Mouse (Mus musculus): ENCODE results near the gene Map4. TPM values are rescaled to one million over a fixed set of nuclear protein-coding genes. Genes with fewer than 3 reads are reported as not detected.

Gene Map4
- polyA plus RNA-seq, 1 experiment = 295 TPM

- Histone ChIP-seq H3K27me3 (ENCODE audit: control insufficient read depth, insufficient read depth, low read length) (no peaks in the 10 kb centered on the region), H3K4me3 (ENCODE audit: control insufficient read depth, low read depth, low read length) (no peak overlapping the region), H3K36me3 (ENCODE audit: control insufficient read depth, insufficient read depth, low read length) (peaks cover 2% of the 10 kb centered on the region; the same call in 1 of the 2 replicates), H3K4me1 (ENCODE audit: control insufficient read depth, insufficient read depth, low read length) (no peaks in the 10 kb centered on the region), H3K27ac (ENCODE audit: control insufficient read depth, insufficient read depth, low read depth, low read length) (no peak overlapping the region)
- TF ChIP-seq POLR2A (IDR thresholded peaks at IDR 0.05; ENCODE audit: control insufficient read depth, low read depth, low read length) = no peak
- TF ChIP-seq CTCF (IDR thresholded peaks at IDR 0.05; ENCODE audit: control insufficient read depth, insufficient read depth, insufficient replicate concordance, low read depth, low read length) = no peak
Measured at GRCm38 (mm10) chr9:110051869-110052661, 120.8 kb downstream of the Map4 start.

GRCm38 (mm10) chr9:110052951-110053304 lies 121.7 kb downstream of the Map4 start:
- TF ChIP-seq CTCF (IDR thresholded peaks at IDR 0.05; ENCODE audit: control insufficient read depth, insufficient read depth, insufficient replicate concordance, low read depth, low read length) (no peak), POLR2A (IDR thresholded peaks at IDR 0.05; ENCODE audit: control insufficient read depth, low read depth, low read length) (no peak)
- Histone ChIP-seq H3K4me1 (ENCODE audit: control insufficient read depth, insufficient read depth, low read length) (no peaks in the 10 kb centered on the region), H3K27ac (ENCODE audit: control insufficient read depth, insufficient read depth, low read depth, low read length) (no peak overlapping the region), H3K4me3 (ENCODE audit: control insufficient read depth, low read depth, low read length) (no peak overlapping the region), H3K27me3 (ENCODE audit: control insufficient read depth, insufficient read depth, low read length) (no peaks in the 10 kb centered on the region), H3K36me3 (ENCODE audit: control insufficient read depth, insufficient read depth, low read length) (peaks cover 2% of the 10 kb centered on the region; the same call in 1 of the 2 replicates)

GRCm38 (mm10) chr9:110053305-110054079 lies 122.2 kb downstream of the Map4 start:
- TF ChIP-seq POLR2A (IDR thresholded peaks at IDR 0.05; ENCODE audit: control insufficient read depth, low read depth, low read length) (no peak), CTCF (IDR thresholded peaks at IDR 0.05; ENCODE audit: control insufficient read depth, insufficient read depth, insufficient replicate concordance, low read depth, low read length) (no peak)
- H3K4me3 ChIP-seq (ENCODE audit: control insufficient read depth, low read depth, low read length) = no peak overlapping the region
- peaks cover 2% of the 10 kb centered on the region; the same call in 1 of the 2 replicates for H3K36me3 ChIP-seq (ENCODE audit: control insufficient read depth, insufficient read depth, low read length)

GRCm38 (mm10) chr9:110054080-110054421 lies 122.8 kb downstream of the Map4 start:
- Histone ChIP-seq H3K4me3 (ENCODE audit: control insufficient read depth, low read depth, low read length) (no peak overlapping the region), H3K4me1 (ENCODE audit: control insufficient read depth, insufficient read depth, low read length) (no peaks in the 10 kb centered on the region), H3K36me3 (ENCODE audit: control insufficient read depth, insufficient read depth, low read length) (peaks cover 2% of the 10 kb centered on the region; the same call in 1 of the 2 replicates), H3K27me3 (ENCODE audit: control insufficient read depth, insufficient read depth, low read length) (no peaks in the 10 kb centered on the region), H3K27ac (ENCODE audit: control insufficient read depth, insufficient read depth, low read depth, low read length) (no peak overlapping the region)
- TF ChIP-seq CTCF (IDR thresholded peaks at IDR 0.05; ENCODE audit: control insufficient read depth, insufficient read depth, insufficient replicate concordance, low read depth, low read length) = no peak
- no peak for TF ChIP-seq POLR2A (IDR thresholded peaks at IDR 0.05; ENCODE audit: control insufficient read depth, low read depth, low read length)

More at GRCm38 (mm10) chr9:110053305-110054079, 122.2 kb downstream of the Map4 start:
- no peak overlapping the region for H3K27ac ChIP-seq (ENCODE audit: control insufficient read depth, insufficient read depth, low read depth, low read length)
- no peaks in the 10 kb centered on the region for H3K4me1 ChIP-seq (ENCODE audit: control insufficient read depth, insufficient read depth, low read length)
- H3K27me3 ChIP-seq (ENCODE audit: control insufficient read depth, insufficient read depth, low read length) = no peaks in the 10 kb centered on the region

- H3K27me3 ChIP-seq (ENCODE audit: control insufficient read depth, insufficient read depth, low read length) = no peaks in the 10 kb centered on the region
- no peak for TF ChIP-seq CTCF (IDR thresholded peaks at IDR 0.05; ENCODE audit: control insufficient read depth, insufficient read depth, insufficient replicate concordance, low read depth, low read length)
- TF ChIP-seq POLR2A (IDR thresholded peaks at IDR 0.05; ENCODE audit: control insufficient read depth, low read depth, low read length) = no peak
- no peak overlapping the region for H3K4me3 ChIP-seq (ENCODE audit: control insufficient read depth, low read depth, low read length)
- no peak overlapping the region for H3K27ac ChIP-seq (ENCODE audit: control insufficient read depth, insufficient read depth, low read depth, low read length)
- no peaks in the 10 kb centered on the region for H3K4me1 ChIP-seq (ENCODE audit: control insufficient read depth, insufficient read depth, low read length)
- H3K36me3 ChIP-seq (ENCODE audit: control insufficient read depth, insufficient read depth, low read length) = peaks cover 2% of the 10 kb centered on the region; the same call in 1 of the 2 replicates
Measured at GRCm38 (mm10) chr9:110054781-110055180, 123.5 kb downstream of the Map4 start.

GRCm38 (mm10) chr9:110057200-110057599 lies 125.9 kb downstream of the Map4 start:
- H3K36me3 ChIP-seq (ENCODE audit: control insufficient read depth, insufficient read depth, low read length) = no peaks in the 10 kb centered on the region
- H3K27ac ChIP-seq (ENCODE audit: control insufficient read depth, insufficient read depth, low read depth, low read length) = no peak overlapping the region
- TF ChIP-seq CTCF (IDR thresholded peaks at IDR 0.05; ENCODE audit: control insufficient read depth, insufficient read depth, insufficient replicate concordance, low read depth, low read length) = no peak
- TF ChIP-seq POLR2A (IDR thresholded peaks at IDR 0.05; ENCODE audit: control insufficient read depth, low read depth, low read length) = no peak
- no peak overlapping the region for H3K4me3 ChIP-seq (ENCODE audit: control insufficient read depth, low read depth, low read length)
- H3K27me3 ChIP-seq (ENCODE audit: control insufficient read depth, insufficient read depth, low read length) = no peaks in the 10 kb centered on the region
- no peaks in the 10 kb centered on the region for H3K4me1 ChIP-seq (ENCODE audit: control insufficient read depth, insufficient read depth, low read length)

GRCm38 (mm10) chr9:110060761-110061160 lies 129.5 kb downstream of the Map4 start:
- Histone ChIP-seq H3K4me1 (ENCODE audit: control insufficient read depth, insufficient read depth, low read length) (no peaks in the 10 kb centered on the region), H3K27me3 (ENCODE audit: control insufficient read depth, insufficient read depth, low read length) (no peaks in the 10 kb centered on the region), H3K36me3 (ENCODE audit: control insufficient read depth, insufficient read depth, low read length) (no peaks in the 10 kb centered on the region), H3K4me3 (ENCODE audit: control insufficient read depth, low read depth, low read length) (no peak overlapping the region), H3K27ac (ENCODE audit: control insufficient read depth, insufficient read depth, low read depth, low read length) (no peak overlapping the region)
- TF ChIP-seq CTCF (IDR thresholded peaks at IDR 0.05; ENCODE audit: control insufficient read depth, insufficient read depth, insufficient replicate concordance, low read depth, low read length) = no peak
- TF ChIP-seq POLR2A (IDR thresholded peaks at IDR 0.05; ENCODE audit: control insufficient read depth, low read depth, low read length) = no peak

Measured in testis, adult 2 months (tissue).